Mouse (Mus musculus): ENCODE measurements around the gene Gm6525. TPM values are rescaled to one million over a fixed set of nuclear protein-coding genes. Genes with fewer than 3 reads are reported as not detected.

The Gm6525 gene
- polyA plus RNA-seq, 1 experiment = not detected

- no peak for TF ChIP-seq CTCF (IDR thresholded peaks at IDR 0.05; ENCODE audit: insufficient read depth, low read length)
- no peak for TF ChIP-seq POLR2A (IDR thresholded peaks at IDR 0.05; ENCODE audit: borderline replicate concordance, extremely low read depth, low read depth, low read length)
Measured at GRCm38 (mm10) chr3:84217961-84218351, 44.1 kb downstream of the Gm6525 start.

GRCm38 (mm10) chr3:84218498-84218897 lies 44.6 kb downstream of the Gm6525 start:
- Histone ChIP-seq H3K4me3 (replicated peaks; ENCODE audit: extremely low read depth, low read depth, low read length) (no peak overlapping the region), H3K4me1 (ENCODE audit: control insufficient read depth, insufficient read depth, low read length) (peaks cover 8% of the 10 kb centered on the region)
- WGBS = 82% methylated on average over 2 of the region's 2 CpGs
- TF ChIP-seq CTCF (IDR thresholded peaks at IDR 0.05; ENCODE audit: insufficient read depth, low read length) = no peak
- DNase-seq = no peak

More at GRCm38 (mm10) chr3:84217961-84218351, 44.1 kb downstream of the Gm6525 start:
- Histone ChIP-seq H3K4me1 (ENCODE audit: control insufficient read depth, insufficient read depth, low read length) (peaks cover 8% of the 10 kb centered on the region), H3K4me3 (replicated peaks; ENCODE audit: extremely low read depth, low read depth, low read length) (no peak overlapping the region)
- DNase-seq = no peak
- WGBS = 61% methylated on average over 4 of the region's 4 CpGs

GRCm38 (mm10) chr3:84219166-84219710 lies 45.3 kb downstream of the Gm6525 start:
- TF ChIP-seq CTCF (IDR thresholded peaks at IDR 0.05; ENCODE audit: insufficient read depth, low read length) = no peak
- no peak for TF ChIP-seq POLR2A (IDR thresholded peaks at IDR 0.05; ENCODE audit: borderline replicate concordance, extremely low read depth, low read depth, low read length)
- DNase-seq = no peak
- WGBS = 28% methylated on average over 2 of the region's 2 CpGs
- Histone ChIP-seq H3K4me1 (ENCODE audit: control insufficient read depth, insufficient read depth, low read length) (peaks cover 8% of the 10 kb centered on the region), H3K4me3 (replicated peaks; ENCODE audit: extremely low read depth, low read depth, low read length) (no peak overlapping the region)

GRCm38 (mm10) chr3:84219720-84220273 lies 45.9 kb downstream of the Gm6525 start:
- Histone ChIP-seq H3K4me3 (replicated peaks; ENCODE audit: extremely low read depth, low read depth, low read length) (no peak overlapping the region), H3K4me1 (ENCODE audit: control insufficient read depth, insufficient read depth, low read length) (peaks cover 8% of the 10 kb centered on the region)
- 21% methylated on average over 9 of the region's 9 CpGs for WGBS
- DNase-seq = no peak
- no peak for TF ChIP-seq POLR2A (IDR thresholded peaks at IDR 0.05; ENCODE audit: borderline replicate concordance, extremely low read depth, low read depth, low read length)
- no peak for TF ChIP-seq CTCF (IDR thresholded peaks at IDR 0.05; ENCODE audit: insufficient read depth, low read length)

- 10% methylated on average over 9 of the region's 9 CpGs for WGBS
- DNase-seq = no peak
- TF ChIP-seq POLR2A (IDR thresholded peaks at IDR 0.05; ENCODE audit: borderline replicate concordance, extremely low read depth, low read depth, low read length) = no peak
- no peak for TF ChIP-seq CTCF (IDR thresholded peaks at IDR 0.05; ENCODE audit: insufficient read depth, low read length)
- peak overlapping the region; percentile 56 for H3K4me3 ChIP-seq (replicated peaks; ENCODE audit: extremely low read depth, low read depth, low read length)
- H3K4me1 ChIP-seq (ENCODE audit: control insufficient read depth, insufficient read depth, low read length) = peaks cover 8% of the 10 kb centered on the region
Measured at GRCm38 (mm10) chr3:84220326-84220725, 46.4 kb downstream of the Gm6525 start.

GRCm38 (mm10) chr3:84220748-84221147 lies 46.8 kb downstream of the Gm6525 start:
- WGBS = 4% methylated on average over 11 of the region's 11 CpGs

More at GRCm38 (mm10) chr3:84220748-84221147, 46.8 kb downstream of the Gm6525 start:
- Histone ChIP-seq H3K4me1 (ENCODE audit: control insufficient read depth, insufficient read depth, low read length) (peaks cover 8% of the 10 kb centered on the region), H3K4me3 (replicated peaks; ENCODE audit: extremely low read depth, low read depth, low read length) (peak overlapping the region; percentile 56)
- DNase-seq = no peak
- no peak for TF ChIP-seq CTCF (IDR thresholded peaks at IDR 0.05; ENCODE audit: insufficient read depth, low read length)
- no peak for TF ChIP-seq POLR2A (IDR thresholded peaks at IDR 0.05; ENCODE audit: borderline replicate concordance, extremely low read depth, low read depth, low read length)

Other genes with a start within 250 kb of the Gm6525 start
- gene Tmem131l, start 133.9 kb upstream of the Gm6525 start, polyA plus RNA-seq (2012; rRNA removed) = 21.3 and 24.5 TPM in 2 replicates
- gene Mnd1, start 18.3 kb upstream of the Gm6525 start, polyA plus RNA-seq (2012; rRNA removed) = 0.14 TPM in 2 replicates
- gene Trim2, start 132.8 kb downstream of the Gm6525 start, polyA plus RNA-seq (2012; rRNA removed) = 26.3 and 29.8 TPM in 2 replicates

Measured in lung, adult 2 months (tissue).